Mouse (Mus musculus) ES-Bruce4 (cell line): ENCODE results near the gene Nek1.

ENCODE experiments used
- CTCF ChIP-seq: IDR thresholded peaks from one replicate; pipeline ENCODE4 v1.8.1; 2011; ENCODE audit warnings: low read depth, low read length
- EP300 ChIP-seq: IDR thresholded peaks from 2 replicates; pipeline ENCODE4 v1.6.1; 2011; ENCODE audit warnings: low read depth, low read length; ENCODE audit not compliant: insufficient read depth
- POLR2A ChIP-seq: IDR thresholded peaks from one replicate; pipeline ENCODE4 v1.8.1; 2011; ENCODE audit warnings: low read length; ENCODE audit not compliant: insufficient read depth

DNA sequence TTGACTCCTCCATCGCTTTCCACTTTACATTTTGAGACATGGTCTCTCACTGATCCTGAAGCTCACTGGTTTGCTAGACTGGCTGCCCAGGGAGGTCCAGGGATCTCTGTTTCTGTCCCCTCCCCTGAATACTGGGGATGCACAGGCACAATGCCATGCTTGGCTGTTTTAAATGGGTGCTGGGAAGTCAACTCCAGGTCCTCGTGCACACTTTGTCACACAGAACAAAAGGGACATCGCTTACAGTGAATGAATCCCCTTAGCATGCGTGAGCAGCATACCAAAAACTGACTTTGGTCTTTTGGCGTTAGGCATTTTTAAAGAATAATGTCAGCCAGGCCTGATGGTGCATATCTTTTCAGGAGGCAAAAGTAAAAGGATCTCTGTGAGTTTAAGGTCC lies 155.7 kb downstream of the Nek1 start:
- TF ChIP-seq POLR2A, result no peak
- TF ChIP-seq CTCF, result no peak
- no peak for TF ChIP-seq EP300
